Mouse (Mus musculus) liver, embryonic 14.5 days (tissue): ENCODE results near the gene Ccl5.

ENCODE experiments used
- CTCF ChIP-seq: IDR thresholded peaks from 2 replicates; pipeline ENCODE4 v1.5.1; 2016; ENCODE audit warnings: antibody characterized with exemption, low read depth, control low read depth
- EP300 ChIP-seq: IDR thresholded peaks from 2 replicates; pipeline ENCODE4 v1.6.1; 2016; ENCODE audit warnings: antibody characterized with exemption, low read depth

DNA sequence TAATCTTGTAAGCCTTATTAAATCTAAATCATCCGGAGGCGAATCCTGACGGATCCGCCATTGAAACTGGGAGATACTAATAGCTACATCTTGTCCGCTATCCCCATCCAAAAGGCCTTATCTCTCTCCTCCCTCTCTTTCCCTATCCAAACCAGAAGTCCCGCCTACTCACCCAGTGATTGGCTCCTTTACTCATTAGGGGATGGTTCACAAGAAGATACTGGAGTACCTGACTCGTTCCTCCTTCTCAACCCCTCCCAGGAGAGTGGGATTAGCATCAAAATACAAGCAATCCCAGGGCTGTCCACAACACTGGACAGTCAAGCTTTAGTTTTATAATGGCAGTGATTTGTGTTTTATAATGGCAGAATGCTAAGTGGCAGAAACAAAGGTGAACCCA lies 37.0 kb upstream of the Ccl5 start:
- TF ChIP-seq CTCF (no peak), EP300 (no peak)
